Mouse (Mus musculus): ENCODE measurements around the gene Olfr671.
"Not testable (repeated sequence)": the region's sequence is repeated elsewhere in the genome, so short reads cannot be mapped to it uniquely, and the experiment has no call there.

Gene Olfr671

DNA sequence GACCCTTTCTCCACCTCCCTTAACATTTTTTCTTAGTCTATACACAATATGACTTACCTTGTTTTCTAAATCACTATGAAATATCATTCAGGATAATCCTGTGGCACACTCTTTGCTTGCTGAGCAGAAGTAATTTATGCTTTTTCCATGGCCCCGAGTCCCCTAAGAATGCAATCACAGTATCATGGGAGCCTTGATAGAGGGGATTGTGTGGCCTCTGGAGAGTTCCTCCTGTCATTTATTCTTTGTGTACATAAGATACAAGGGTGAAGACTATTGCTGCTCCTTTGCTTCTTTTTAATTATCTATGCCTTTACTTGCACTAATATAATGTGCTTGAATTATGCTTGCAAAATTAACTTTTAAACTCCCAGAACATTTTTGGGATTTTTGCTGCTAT, at the start of gene Olfr671:
TSS of gene Olfr671 (minus strand) at position 101 of the 400 bp plus-strand sequence.
- no peak for DNase-seq (ENCODE audit: low spot score in 2 of 2)

DNA sequence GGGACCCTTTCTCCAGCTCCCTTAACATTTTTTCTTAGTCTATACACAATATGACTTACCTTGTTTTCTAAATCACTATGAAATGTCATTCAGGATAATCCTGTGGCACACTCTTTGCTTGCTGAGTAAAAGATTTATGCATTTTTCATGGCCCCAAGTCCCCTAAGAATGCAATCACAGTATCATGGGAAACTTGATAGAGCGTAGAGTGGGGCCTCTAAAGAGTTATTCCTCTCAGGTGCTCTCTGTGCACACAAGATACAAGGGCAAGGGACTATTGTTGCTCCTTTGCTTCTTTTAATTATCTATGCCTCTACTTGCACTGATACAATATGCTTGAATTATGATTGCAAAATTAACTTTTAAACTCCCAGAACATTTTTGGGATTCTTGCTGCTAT, 49.4 kb upstream of the Olfr671 start, which contains the start of gene Olfr675:
TSS of gene Olfr675 (minus strand) at position 101 of the 400 bp plus-strand sequence.
- no peak for DNase-seq (ENCODE audit: low spot score in 2 of 2)

DNA sequence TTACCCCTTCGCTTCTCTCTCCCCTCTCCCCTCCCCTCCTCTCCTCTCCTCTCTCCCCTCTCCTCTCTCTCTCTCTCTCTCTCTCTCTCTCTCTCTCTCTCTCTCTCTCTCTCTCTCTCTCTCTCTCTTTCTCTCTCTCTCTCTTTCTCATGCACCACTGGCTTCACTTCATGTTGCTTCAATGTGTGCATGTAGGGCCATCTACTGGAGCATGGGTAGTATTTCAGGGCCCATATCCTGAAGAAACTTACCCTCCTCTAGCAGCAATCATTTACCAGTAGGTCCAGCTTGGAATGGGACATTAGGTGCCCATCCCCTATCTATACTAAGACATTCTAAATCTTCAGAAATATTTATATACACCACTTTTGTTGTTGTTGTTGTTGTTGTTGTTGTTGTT, 43.6 kb upstream of the Olfr671 start:
- no peak for DNase-seq (ENCODE audit: low spot score in 2 of 2)

DNA sequence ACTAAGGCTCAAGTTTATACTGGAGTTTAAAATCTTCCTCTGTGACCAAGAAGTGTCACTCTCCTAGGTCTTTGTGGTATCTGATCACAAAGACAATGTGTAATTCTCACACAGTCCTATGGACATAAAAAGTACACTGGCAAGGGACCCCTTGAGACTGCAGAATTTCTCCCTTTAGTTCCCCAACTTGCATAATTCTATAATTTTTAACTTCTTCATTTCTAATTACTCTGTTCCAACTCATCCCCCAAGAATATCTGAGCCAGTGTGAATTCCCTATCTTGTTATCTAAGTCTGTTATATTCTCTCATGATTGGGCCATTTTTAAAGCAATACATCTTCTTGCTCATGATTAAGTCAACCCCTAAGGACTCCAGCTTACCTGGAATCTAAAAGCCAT, 23.0 kb upstream of the Olfr671 start, which contains the start of gene Olfr672:
TSS of gene Olfr672 (minus strand) at position 101 of the 400 bp plus-strand sequence.
- DNase-seq (ENCODE audit: low spot score in 2 of 2): no peak

DNA sequence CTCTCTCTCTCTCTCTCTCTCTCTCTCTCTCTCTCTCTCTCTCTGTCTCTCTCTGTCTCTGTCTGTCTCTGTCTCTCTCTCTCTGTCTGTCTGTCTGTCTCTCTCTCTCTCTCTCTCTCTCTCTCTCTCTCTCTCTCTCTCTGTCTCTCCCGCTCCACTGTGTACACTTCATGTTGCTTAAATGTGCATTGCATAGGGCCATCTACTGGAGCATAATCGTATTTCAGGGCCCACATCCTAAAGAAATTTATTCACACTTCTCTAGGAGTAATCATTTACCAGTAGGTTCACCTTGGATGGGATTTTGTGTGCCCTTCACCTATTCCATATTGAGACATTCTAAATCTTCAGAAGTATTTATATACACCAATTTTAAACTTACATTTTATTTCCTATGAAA, 6.4 kb downstream of the Olfr671 start:
- DNase-seq (ENCODE audit: low spot score in 2 of 2): not testable (repeated sequence)

DNA sequence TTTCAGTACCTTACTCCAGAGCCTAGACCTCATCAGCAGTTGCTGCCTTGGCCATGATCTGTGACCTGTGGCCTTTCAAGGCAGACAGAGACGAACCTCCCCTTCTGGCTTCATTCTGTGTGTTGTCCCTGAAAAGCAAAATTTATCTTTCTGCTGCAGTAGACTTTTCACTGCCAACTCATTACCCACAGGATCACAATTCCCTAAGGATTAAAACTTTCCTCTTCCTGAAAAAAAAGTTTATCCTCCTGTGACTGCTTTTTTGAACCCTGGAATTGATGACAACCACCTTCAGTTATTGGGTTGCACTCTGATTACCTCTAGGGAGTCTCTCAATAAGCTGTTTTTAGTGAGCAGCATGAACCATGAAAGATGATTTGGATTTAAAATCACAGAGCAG, 16.4 kb downstream of the Olfr671 start, which contains the start of gene Olfr670:
TSS of gene Olfr670 (minus strand) at position 101 of the 400 bp plus-strand sequence.
- no peak for DNase-seq (ENCODE audit: low spot score in 2 of 2)

DNA sequence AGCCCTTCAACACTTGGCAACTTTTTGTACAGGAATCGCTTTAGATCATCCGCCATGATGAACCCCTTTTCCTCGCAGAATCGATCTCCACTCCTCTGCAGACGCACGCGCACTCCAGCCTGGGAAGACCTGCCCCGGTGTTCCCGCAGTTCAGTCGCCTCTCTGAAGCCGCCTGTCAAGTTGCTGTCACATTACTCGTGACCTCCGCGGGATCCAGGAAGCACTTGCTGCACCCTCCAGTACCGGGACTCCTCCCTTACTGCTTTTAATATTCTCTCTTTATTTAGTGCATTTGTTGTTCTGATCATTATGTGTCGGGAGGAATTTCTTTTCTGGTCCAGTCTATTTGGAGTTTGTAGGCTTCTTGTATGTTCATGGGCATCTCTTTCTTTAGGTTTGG, 28.7 kb downstream of the Olfr671 start:
- DNase-seq (ENCODE audit: low spot score in 2 of 2): not testable (repeated sequence)

DNA sequence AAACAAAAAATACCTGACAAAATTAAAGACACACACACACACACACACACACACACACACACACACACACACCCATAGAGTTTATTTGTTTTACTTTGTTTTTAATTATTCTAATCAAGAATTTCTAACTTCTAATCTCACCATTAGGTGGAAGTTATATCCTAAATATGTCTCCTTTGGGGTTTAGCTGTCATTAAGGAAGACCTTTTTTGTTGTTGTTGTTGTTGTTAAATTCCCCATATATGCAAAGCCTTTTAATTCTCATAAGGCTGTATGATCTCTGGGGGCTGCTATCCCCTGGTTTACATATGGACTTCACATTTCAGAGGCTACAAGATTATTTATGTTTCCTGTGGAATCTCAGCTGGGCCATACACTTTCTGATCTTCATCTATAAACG, 45.0 kb downstream of the Olfr671 start, which contains the start of gene Olfr669:
TSS of gene Olfr669 (plus strand) at position 301 of the 400 bp plus-strand sequence.
- DNase-seq (ENCODE audit: low spot score in 2 of 2): no peak

DNA sequence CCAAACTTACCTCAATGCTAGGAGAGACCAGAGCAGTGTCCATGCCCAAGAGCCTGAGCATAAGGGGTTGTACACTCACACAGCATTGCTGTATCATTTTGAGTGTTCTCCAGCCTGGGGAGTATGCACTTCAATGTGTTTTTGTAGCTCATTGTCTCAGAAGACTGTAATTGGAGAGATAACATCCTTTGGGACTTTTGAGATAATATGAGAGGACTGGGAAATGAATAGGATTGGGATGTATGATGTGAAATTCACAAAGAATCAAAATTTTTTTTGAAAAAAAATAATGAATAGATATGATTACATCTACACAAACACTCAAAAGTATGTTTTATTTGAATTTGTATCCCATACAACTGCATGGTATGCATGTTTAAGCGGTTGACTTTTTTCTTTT, 51.0 kb downstream of the Olfr671 start, which contains the start of gene Olfr668:
TSS of gene Olfr668 (minus strand) at position 101 of the 400 bp plus-strand sequence.
- no peak for DNase-seq (ENCODE audit: low spot score in 2 of 2)

Measured in natural killer cell, adult 2 months (primary cell).